Mouse (Mus musculus): ENCODE measurements around the gene Tmem259. TPM values are rescaled to one million over a fixed set of nuclear protein-coding genes. Genes with fewer than 3 reads are reported as not detected.

Tmem259 gene
- 12.3 and 12.4 TPM in 2 replicates for polyA plus RNA-seq (2016; fragmentation: Nextera tagmentation; extraction: Ambion mirVana)

- Histone ChIP-seq H3K4me3 (peak within 1 kb of the TSS; percentile 69), H3K27me3 (replicated peaks; ENCODE audit: low read depth, poor library complexity, severe bottlenecking) (peaks cover 27% of the 10 kb centered on the region), H3K4me1 (peaks cover 67% of the 10 kb centered on the region), H3K27ac (replicated peaks) (peak within 1 kb of the TSS; percentile 92), H3K9me3 (no peaks in the 10 kb centered on the region), H3K36me3 (replicated peaks) (peaks cover 24% of the 10 kb centered on the region)
- WGBS, result under 1% methylated on average over 49 of the region's 49 CpGs
- peak; percentile 89 for DNase-seq (ENCODE audit: low spot score)
Observed at GRCm38 (mm10) chr10:79984195-79984816, at the start of gene Tmem259. TSS of gene Tmem259 (minus strand) at chr10:79984330.

- peak overlapping the region; percentile 5; the same call in 1 of the 2 replicates for H3K27ac ChIP-seq (replicated peaks)
- no peak overlapping the region for H3K4me3 ChIP-seq
- no peaks in the 10 kb centered on the region for H3K9me3 ChIP-seq
- H3K27me3 ChIP-seq (replicated peaks; ENCODE audit: low read depth, poor library complexity, severe bottlenecking), result no peaks in the 10 kb centered on the region
- H3K4me1 ChIP-seq, result peaks cover 15% of the 10 kb centered on the region
- H3K36me3 ChIP-seq (replicated peaks), result peaks cover 62% of the 10 kb centered on the region
- no peak for DNase-seq (ENCODE audit: low spot score)
- WGBS, result 74% methylated on average over 5 of the region's 5 CpGs
Observed at GRCm38 (mm10) chr10:80032799-80033480, 48.8 kb upstream of the Tmem259 start.

GRCm38 (mm10) chr10:80030736-80031135, 46.6 kb upstream of the Tmem259 start:
- WGBS, result 90% methylated on average over 17 of the region's 17 CpGs
- peaks cover 58% of the 10 kb centered on the region for H3K36me3 ChIP-seq (replicated peaks)
- H3K27ac ChIP-seq (replicated peaks), result no peak overlapping the region
- no peaks in the 10 kb centered on the region for H3K27me3 ChIP-seq (replicated peaks; ENCODE audit: low read depth, poor library complexity, severe bottlenecking)
- DNase-seq (ENCODE audit: low spot score), result no peak
- H3K9me3 ChIP-seq, result no peaks in the 10 kb centered on the region
- H3K4me1 ChIP-seq, result peaks cover 18% of the 10 kb centered on the region; the same call in 1 of the 2 replicates
- H3K4me3 ChIP-seq, result no peak overlapping the region

GRCm38 (mm10) chr10:80030191-80030590, 46.1 kb upstream of the Tmem259 start:
- no peak overlapping the region for H3K27ac ChIP-seq (replicated peaks)
- H3K4me1 ChIP-seq, result peaks cover 22% of the 10 kb centered on the region; the same call in 1 of the 2 replicates
- 89% methylated on average over 9 of the region's 9 CpGs for WGBS
- no peaks in the 10 kb centered on the region for H3K27me3 ChIP-seq (replicated peaks; ENCODE audit: low read depth, poor library complexity, severe bottlenecking)
- peaks cover 53% of the 10 kb centered on the region for H3K36me3 ChIP-seq (replicated peaks)
- no peak overlapping the region for H3K4me3 ChIP-seq
- no peak for DNase-seq (ENCODE audit: low spot score)
- no peaks in the 10 kb centered on the region for H3K9me3 ChIP-seq

- no peak for DNase-seq (ENCODE audit: low spot score)
- Histone ChIP-seq H3K9me3 (no peaks in the 10 kb centered on the region), H3K4me1 (peaks cover 16% of the 10 kb centered on the region; the same call in 1 of the 2 replicates), H3K27me3 (replicated peaks; ENCODE audit: low read depth, poor library complexity, severe bottlenecking) (no peaks in the 10 kb centered on the region), H3K4me3 (no peak overlapping the region), H3K36me3 (replicated peaks) (peaks cover 49% of the 10 kb centered on the region), H3K27ac (replicated peaks) (no peak overlapping the region)
- WGBS, result 93% methylated on average over 13 of the region's 13 CpGs
Observed at GRCm38 (mm10) chr10:80028521-80028846, 44.4 kb upstream of the Tmem259 start.

- H3K4me3 ChIP-seq, result no peak overlapping the region
- 78% methylated on average over 20 of the region's 20 CpGs for WGBS
- no peak for DNase-seq (ENCODE audit: low spot score)
- no peaks in the 10 kb centered on the region for H3K9me3 ChIP-seq
- H3K4me1 ChIP-seq, result peaks cover 15% of the 10 kb centered on the region; the same call in 1 of the 2 replicates
- peaks cover 51% of the 10 kb centered on the region for H3K36me3 ChIP-seq (replicated peaks)
- no peak overlapping the region for H3K27ac ChIP-seq (replicated peaks)
- H3K27me3 ChIP-seq (replicated peaks; ENCODE audit: low read depth, poor library complexity, severe bottlenecking), result no peaks in the 10 kb centered on the region
Observed at GRCm38 (mm10) chr10:80027681-80028520, 43.8 kb upstream of the Tmem259 start.

- no peak for DNase-seq (ENCODE audit: low spot score)
- peaks cover 60% of the 10 kb centered on the region for H3K36me3 ChIP-seq (replicated peaks)
- no peak overlapping the region for H3K27ac ChIP-seq (replicated peaks)
- no peak overlapping the region for H3K4me3 ChIP-seq
- H3K4me1 ChIP-seq, result peaks cover 14% of the 10 kb centered on the region; the same call in 1 of the 2 replicates
- WGBS, result 67% methylated on average over 12 of the region's 12 CpGs
- no peaks in the 10 kb centered on the region for H3K27me3 ChIP-seq (replicated peaks; ENCODE audit: low read depth, poor library complexity, severe bottlenecking)
- H3K9me3 ChIP-seq, result no peaks in the 10 kb centered on the region
Observed at GRCm38 (mm10) chr10:80025889-80026288, 41.8 kb upstream of the Tmem259 start.

- Histone ChIP-seq H3K27ac (replicated peaks) (no peak overlapping the region), H3K4me3 (no peak overlapping the region), H3K27me3 (replicated peaks; ENCODE audit: low read depth, poor library complexity, severe bottlenecking) (peaks cover 3% of the 10 kb centered on the region; the same call in 1 of the 2 replicates), H3K4me1 (peaks cover 18% of the 10 kb centered on the region), H3K36me3 (replicated peaks) (peaks cover 56% of the 10 kb centered on the region), H3K9me3 (no peaks in the 10 kb centered on the region)
- DNase-seq (ENCODE audit: low spot score), result no peak
- 78% methylated on average over 10 of the region's 10 CpGs for WGBS
Observed at GRCm38 (mm10) chr10:80025463-80025862, 41.3 kb upstream of the Tmem259 start.

GRCm38 (mm10) chr10:80025044-80025347, 40.9 kb upstream of the Tmem259 start:
- WGBS, result 57% methylated on average over 4 of the region's 4 CpGs

GRCm38 (mm10) chr10:80024229-80025043, 40.3 kb upstream of the Tmem259 start:
- Histone ChIP-seq H3K4me3 (no peak overlapping the region), H3K9me3 (no peaks in the 10 kb centered on the region), H3K4me1 (peaks cover 29% of the 10 kb centered on the region), H3K36me3 (replicated peaks) (peaks cover 53% of the 10 kb centered on the region), H3K27me3 (replicated peaks; ENCODE audit: low read depth, poor library complexity, severe bottlenecking) (peaks cover 10% of the 10 kb centered on the region), H3K27ac (replicated peaks) (0 out of 2 replicates have a peak overlapping the region, but pooled peaks have one; percentile 52)
- 82% methylated on average over 15 of the region's 15 CpGs for WGBS
- no peak for DNase-seq (ENCODE audit: low spot score)

More at GRCm38 (mm10) chr10:80025044-80025347, 40.9 kb upstream of the Tmem259 start:
- H3K27ac ChIP-seq (replicated peaks), result no peak overlapping the region
- H3K9me3 ChIP-seq, result no peaks in the 10 kb centered on the region
- peaks cover 5% of the 10 kb centered on the region; the same call in 1 of the 2 replicates for H3K27me3 ChIP-seq (replicated peaks; ENCODE audit: low read depth, poor library complexity, severe bottlenecking)
- H3K36me3 ChIP-seq (replicated peaks), result peaks cover 56% of the 10 kb centered on the region
- H3K4me1 ChIP-seq, result peaks cover 23% of the 10 kb centered on the region
- H3K4me3 ChIP-seq, result no peak overlapping the region
- DNase-seq (ENCODE audit: low spot score), result no peak

- peaks cover 17% of the 10 kb centered on the region for H3K27me3 ChIP-seq (replicated peaks; ENCODE audit: low read depth, poor library complexity, severe bottlenecking)
- no peak overlapping the region for H3K27ac ChIP-seq (replicated peaks)
- H3K4me1 ChIP-seq, result peaks cover 35% of the 10 kb centered on the region
- no peak for DNase-seq (ENCODE audit: low spot score)
- peaks cover 46% of the 10 kb centered on the region for H3K36me3 ChIP-seq (replicated peaks)
- 87% methylated on average over 5 of the region's 5 CpGs for WGBS
- H3K9me3 ChIP-seq, result no peaks in the 10 kb centered on the region
- no peak overlapping the region for H3K4me3 ChIP-seq
Observed at GRCm38 (mm10) chr10:80023758-80024157, 39.6 kb upstream of the Tmem259 start.

GRCm38 (mm10) chr10:80022806-80023205, 38.7 kb upstream of the Tmem259 start:
- H3K36me3 ChIP-seq (replicated peaks), result peaks cover 38% of the 10 kb centered on the region
- no peak for DNase-seq (ENCODE audit: low spot score)
- no peak overlapping the region for H3K27ac ChIP-seq (replicated peaks)
- H3K27me3 ChIP-seq (replicated peaks; ENCODE audit: low read depth, poor library complexity, severe bottlenecking), result peaks cover 23% of the 10 kb centered on the region
- no peaks in the 10 kb centered on the region for H3K9me3 ChIP-seq
- H3K4me1 ChIP-seq, result peaks cover 39% of the 10 kb centered on the region
- H3K4me3 ChIP-seq, result 0 out of 2 replicates have a peak overlapping the region, but pooled peaks have one; percentile 3
- 95% methylated on average over 8 of the region's 8 CpGs for WGBS
